Mouse (Mus musculus) myocyte (in vitro differentiated cells): Measurements from ENCODE around the gene Derl3. TPM values are rescaled to one million over a fixed set of nuclear protein-coding genes. Genes with fewer than 3 reads are reported as not detected.
"Not testable (repeated sequence)": the region's sequence is repeated elsewhere in the genome, so short reads cannot be mapped to it uniquely, and the experiment has no call there.

ENCODE experiments used
- H3K27me3 ChIP-seq: one replicate; pipeline ENCODE4 v1.6.1; 2011; ENCODE audit not compliant: control insufficient read depth, insufficient read depth, insufficient read length
- H3K36me3 ChIP-seq: one replicate; pipeline ENCODE4 v1.6.1; 2011; ENCODE audit not compliant: control insufficient read depth, insufficient read depth
- H3K4me2 ChIP-seq: one replicate; pipeline ENCODE4 v1.6.1; 2011; ENCODE audit warnings: low read depth, control low read depth
- H3K4me3 ChIP-seq: one replicate; pipeline ENCODE4 v1.5.1; 2011; ENCODE audit warnings: mild to moderate bottlenecking, control low read depth, moderate library complexity
- H3K79me2 ChIP-seq: one replicate; pipeline ENCODE4 v1.6.1; 2011; ENCODE audit not compliant: control insufficient read depth, insufficient read depth
- H3ac ChIP-seq: one replicate; pipeline ENCODE4 v1.6.1; 2011; ENCODE audit not compliant: control insufficient read depth, insufficient read length
- CEBPB ChIP-seq: IDR thresholded peaks from 2 replicates; pipeline ENCODE4 v1.6.1; 2011; ENCODE audit warnings: mild to moderate bottlenecking, moderate library complexity; ENCODE audit not compliant: poor library complexity, insufficient read depth, severe bottlenecking
- MAX ChIP-seq: IDR thresholded peaks from one replicate; pipeline ENCODE4 v1.6.1; 2011; ENCODE audit warnings: low read depth, mild to moderate bottlenecking, control low read depth
- MYOG ChIP-seq, 3 experiments: IDR thresholded peaks; one replicate each; pipeline ENCODE4 v1.6.1; 2011; ENCODE audit warnings: control low read depth in 2 of 3, low read depth in 2 of 3, mild to moderate bottlenecking in 2 of 3; ENCODE audit not compliant: insufficient read length in 2 of 3, control insufficient read depth in 1 of 3, insufficient read depth in 1 of 3
- POLR2A ChIP-seq: IDR thresholded peaks from one replicate; pipeline ENCODE4 v1.6.1; 2011; ENCODE audit warnings: low read depth, mild to moderate bottlenecking, control low read depth, moderate library complexity; ENCODE audit not compliant: insufficient read length
- POLR2AphosphoS2 ChIP-seq: IDR thresholded peaks from one replicate; pipeline ENCODE4 v1.6.1; 2011; ENCODE audit warnings: low read depth, control low read depth; ENCODE audit not compliant: insufficient read length
- REST ChIP-seq: IDR thresholded peaks from one replicate; pipeline ENCODE4 v1.6.1; 2011; ENCODE audit warnings: mild to moderate bottlenecking, control low read depth, moderate library complexity; ENCODE audit not compliant: insufficient read depth, insufficient read length
- SRF ChIP-seq: IDR thresholded peaks from one replicate; pipeline ENCODE4 v1.6.1; 2011; ENCODE audit warnings: low read depth; ENCODE audit not compliant: control insufficient read depth, insufficient read length
- TCF12 ChIP-seq: IDR thresholded peaks from one replicate; pipeline ENCODE4 v1.6.1; 2011; ENCODE audit warnings: mild to moderate bottlenecking, control low read depth; ENCODE audit not compliant: poor library complexity, insufficient read depth, severe bottlenecking
- TCF3 ChIP-seq: IDR thresholded peaks from one replicate; pipeline ENCODE4 v1.6.1; 2011; ENCODE audit warnings: low read depth, control low read depth; ENCODE audit not compliant: insufficient read length
- USF1 ChIP-seq: IDR thresholded peaks from one replicate; pipeline ENCODE4 v1.6.1; 2011; ENCODE audit warnings: low read depth, mild to moderate bottlenecking, control low read depth, moderate library complexity
- polyA plus RNA-seq: library from polyadenylated mRNA; unstranded; fragments of >200 nt; fragmentation: generic; extraction: Trizol; gene quantifications from one replicate; pipeline ENCODE4 v1.2.1, GENCODE M21; 2012; ENCODE audit warnings: missing spikeins

Gene Derl3
- polyA plus RNA-seq, 1 experiment = 0.58 TPM

GRCm38 (mm10) chr10:75855416-75855981 lies 37.7 kb upstream of the Derl3 start:
- no peak overlapping the region for H3K4me3 ChIP-seq
- H3K36me3 ChIP-seq = peaks cover 10% of the 10 kb centered on the region
- H3ac ChIP-seq = no peak overlapping the region
- H3K27me3 ChIP-seq = no peaks in the 10 kb centered on the region
- TF ChIP-seq POLR2AphosphoS2 = peak; percentile 16
- TF ChIP-seq TCF12 = no peak
- no peak overlapping the region for H3K4me2 ChIP-seq
- H3K79me2 ChIP-seq = peaks cover 14% of the 10 kb centered on the region

GRCm38 (mm10) chr10:75856155-75856907 lies 36.9 kb upstream of the Derl3 start:
- Histone ChIP-seq H3K36me3 (peaks cover 10% of the 10 kb centered on the region), H3K4me2 (no peak overlapping the region), H3K4me3 (no peak overlapping the region), H3ac (no peak overlapping the region), H3K27me3 (no peaks in the 10 kb centered on the region), H3K79me2 (peaks cover 14% of the 10 kb centered on the region)
- no peak for TF ChIP-seq REST
- TF ChIP-seq SRF = no peak
- TF ChIP-seq POLR2AphosphoS2 = peak; percentile 26

- Histone ChIP-seq H3K79me2 (peaks cover 14% of the 10 kb centered on the region), H3K36me3 (peaks cover 10% of the 10 kb centered on the region), H3K4me2 (no peak overlapping the region), H3ac (no peak overlapping the region), H3K27me3 (no peaks in the 10 kb centered on the region), H3K4me3 (no peak overlapping the region)
- TF ChIP-seq TCF12 = no peak
Measured at GRCm38 (mm10) chr10:75856976-75857375, 36.2 kb upstream of the Derl3 start.

GRCm38 (mm10) chr10:75857598-75857997 lies 35.6 kb upstream of the Derl3 start:
- peaks cover 10% of the 10 kb centered on the region for H3K36me3 ChIP-seq

GRCm38 (mm10) chr10:75859107-75859746 lies 34.0 kb upstream of the Derl3 start:
- H3K36me3 ChIP-seq = peaks cover 10% of the 10 kb centered on the region
- no peak for TF ChIP-seq SRF
- TF ChIP-seq REST = no peak
- no peak for TF ChIP-seq POLR2A
- TF ChIP-seq USF1 = no peak
- no peak for TF ChIP-seq MAX
- H3K4me3 ChIP-seq = peak overlapping the region; percentile 86
- peaks cover 14% of the 10 kb centered on the region for H3K79me2 ChIP-seq
- peak overlapping the region; percentile 70 for H3K4me2 ChIP-seq
- no peaks in the 10 kb centered on the region for H3K27me3 ChIP-seq
- H3ac ChIP-seq = peak overlapping the region; percentile 28

More at GRCm38 (mm10) chr10:75857598-75857997, 35.6 kb upstream of the Derl3 start:
- Histone ChIP-seq H3ac (no peak overlapping the region), H3K4me2 (peak overlapping the region; percentile 70), H3K4me3 (peak overlapping the region; percentile 86), H3K27me3 (no peaks in the 10 kb centered on the region), H3K79me2 (peaks cover 14% of the 10 kb centered on the region)
- TF ChIP-seq MYOG (IDR thresholded peaks at IDR 0.05; ENCODE audit: control insufficient read depth in 1 of 3, insufficient read depth in 1 of 3, insufficient read length in 2 of 3, low read depth in 2 of 3) = no peak
- TF ChIP-seq TCF3 = no peak
- no peak for TF ChIP-seq CEBPB
- no peak for TF ChIP-seq REST
- TF ChIP-seq POLR2AphosphoS2 = peak; percentile 58
- TF ChIP-seq TCF12 = no peak
- no peak for TF ChIP-seq MAX
- peak; percentile 10 for TF ChIP-seq POLR2A
- no peak for TF ChIP-seq USF1

GRCm38 (mm10) chr10:75859786-75860470 lies 33.3 kb upstream of the Derl3 start, which contains the start of gene Mif:
Gene Mif, minus strand, starts transcription at chr10:75860240.
- H3K36me3 ChIP-seq, H3K27me3 ChIP-seq: not testable (repeated sequence)
- Histone ChIP-seq H3K4me2 (peak within 1 kb of the TSS; percentile 94), H3K4me3 (peak within 1 kb of the TSS; percentile 86), H3ac (peak within 1 kb of the TSS; percentile 28), H3K79me2 (peaks cover 14% of the 10 kb centered on the region)
- TF ChIP-seq MYOG (IDR thresholded peaks at IDR 0.05; ENCODE audit: control insufficient read depth in 1 of 3, insufficient read depth in 1 of 3, insufficient read length in 2 of 3, low read depth in 2 of 3) = peak in 1 of 3 experiments; percentile 18
- TF ChIP-seq POLR2A = peak; percentile 86
- TF ChIP-seq SRF = peak; percentile 17
- peak; percentile 95 for TF ChIP-seq POLR2AphosphoS2
